Mouse (Mus musculus): ENCODE results near the gene Rtp1. TPM values are rescaled to one million over a fixed set of nuclear protein-coding genes. Genes with fewer than 3 reads are reported as not detected.

The Rtp1 gene
- polyA plus RNA-seq (2014; fragmentation: Nextera tagmentation; extraction: Ambion mirVana) = not detected in 2 replicates

DNA sequence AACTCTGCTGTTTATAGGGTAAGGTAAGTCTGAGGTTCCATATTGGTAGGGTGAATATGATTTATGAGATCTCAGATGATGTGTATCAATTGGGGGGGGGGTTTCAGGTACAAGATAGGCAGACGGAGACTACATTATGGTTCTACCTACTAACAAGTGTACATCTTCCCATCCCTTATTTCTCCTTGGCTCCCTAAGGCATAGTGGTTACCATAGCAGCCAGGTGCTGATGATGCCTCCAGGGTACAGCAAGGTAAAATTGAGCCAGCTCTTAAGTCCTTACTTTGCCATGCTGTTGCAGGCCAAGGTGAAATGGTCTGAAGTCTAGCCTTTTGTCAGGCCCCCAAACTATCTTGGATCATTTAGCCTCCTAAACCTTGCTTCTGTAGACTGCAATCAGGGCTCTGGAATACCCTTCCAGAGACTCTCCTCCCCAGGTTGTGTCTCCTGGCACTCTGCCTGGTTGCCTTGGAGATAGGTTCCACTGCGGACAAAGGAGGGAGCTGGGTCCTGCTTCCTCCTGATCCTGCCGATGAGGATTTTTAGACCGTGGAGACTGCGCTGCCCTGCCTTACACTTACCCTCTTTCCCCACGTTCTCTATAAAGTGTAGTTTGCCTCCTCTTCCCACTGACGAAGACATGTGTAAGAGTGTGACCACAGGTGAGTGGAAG lies at the start of gene Rtp1:
Gene Rtp1, plus strand, starts transcription at position 487 of the 673 bp plus-strand sequence.
- no peaks in the 10 kb centered on the region for H3K36me3 ChIP-seq (ENCODE audit: control insufficient read depth, insufficient read depth, low read length)
- 73% methylated on average over 7 of the region's 7 CpGs for WGBS (ENCODE audit: insufficient replicate concordance)
- no peak for ATAC-seq (replicated peaks; ENCODE audit: insufficient number of reproducible peaks, low FRiP score, low TSS enrichment)
- no peak within 1 kb of the TSS for H3K4me2 ChIP-seq
- H3K4me1 ChIP-seq (ENCODE audit: control insufficient read depth, insufficient read depth, low read length) = no peaks in the 10 kb centered on the region
- H3K9me3 ChIP-seq (replicated peaks; ENCODE audit: control insufficient read depth, low read length) = no peaks in the 10 kb centered on the region
- H3K9ac ChIP-seq (ENCODE audit: low read depth, low read length) = no peak within 1 kb of the TSS
- no peak within 1 kb of the TSS for H3K27ac ChIP-seq (ENCODE audit: low read depth, low read length)
- no peaks in the 10 kb centered on the region for H3K27me3 ChIP-seq (ENCODE audit: control insufficient read depth, insufficient read depth, low read length)
- H3K4me3 ChIP-seq (ENCODE audit: low read depth, low read length) = no peak within 1 kb of the TSS

DNA sequence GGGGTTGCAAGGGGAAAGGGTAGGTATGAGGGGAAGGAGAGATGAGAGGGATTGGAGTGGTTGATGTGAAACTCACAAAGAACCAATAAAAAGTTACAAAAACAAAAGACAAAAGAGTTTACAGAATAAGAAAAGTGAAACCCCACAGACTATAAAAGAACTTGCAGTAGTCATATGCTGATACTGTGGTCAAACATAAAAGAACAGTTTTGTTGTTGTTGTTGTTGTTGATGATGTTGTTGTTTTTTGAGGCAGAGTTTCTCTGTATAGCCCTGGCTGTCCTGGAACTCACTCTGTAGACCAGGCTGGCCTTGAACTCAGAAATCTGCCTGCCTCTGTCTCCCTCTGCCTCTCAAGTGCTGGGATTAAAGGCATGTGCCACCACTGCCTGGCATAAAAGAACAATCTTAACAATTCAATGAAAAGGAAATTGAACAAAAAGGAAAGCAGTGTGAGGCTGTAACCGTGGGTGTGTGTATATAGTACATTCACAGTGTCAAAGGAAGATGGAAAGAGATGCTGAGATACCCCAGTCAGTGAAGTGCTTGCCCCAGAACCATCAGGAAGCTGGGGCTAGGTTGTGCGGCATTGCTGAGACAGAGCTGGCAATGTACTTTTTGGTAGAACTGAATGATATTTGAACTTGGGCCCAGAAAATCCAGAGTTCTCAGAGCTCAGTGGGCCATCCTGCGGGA lies 49.2 kb upstream of the Rtp1 start:
- Histone ChIP-seq H3K9ac (ENCODE audit: low read depth, low read length) (no peak overlapping the region), H3K4me3 (ENCODE audit: low read depth, low read length) (no peak overlapping the region), H3K27me3 (ENCODE audit: control insufficient read depth, insufficient read depth, low read length) (no peaks in the 10 kb centered on the region), H3K27ac (ENCODE audit: low read depth, low read length) (no peak overlapping the region), H3K9me3 (replicated peaks; ENCODE audit: control insufficient read depth, low read length) (no peaks in the 10 kb centered on the region), H3K4me1 (ENCODE audit: control insufficient read depth, insufficient read depth, low read length) (no peaks in the 10 kb centered on the region), H3K36me3 (ENCODE audit: control insufficient read depth, insufficient read depth, low read length) (no peaks in the 10 kb centered on the region), H3K4me2 (no peak overlapping the region)
- no peak for ATAC-seq (replicated peaks; ENCODE audit: insufficient number of reproducible peaks, low FRiP score, low TSS enrichment)
- 78% methylated on average over 3 of the region's 3 CpGs for WGBS (ENCODE audit: insufficient replicate concordance)

DNA sequence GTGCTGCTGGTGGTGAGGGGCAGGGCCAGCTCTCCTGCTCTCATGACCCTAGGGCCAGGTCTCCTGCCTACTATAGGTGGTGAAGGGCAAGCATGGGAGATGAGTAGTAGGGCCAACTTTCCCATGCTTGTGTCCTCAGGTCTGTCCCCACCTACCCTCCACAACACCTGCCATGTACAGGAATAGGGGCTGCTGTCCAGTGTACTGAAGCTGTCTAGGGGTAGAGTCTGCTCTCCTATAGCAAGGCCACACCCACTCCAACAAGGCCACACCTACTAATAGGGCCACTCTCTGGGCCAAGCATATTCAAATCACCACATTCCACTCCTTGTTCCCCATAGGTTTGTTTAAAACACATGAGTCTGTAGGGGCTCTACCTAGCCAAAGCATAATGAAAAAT lies 44.6 kb upstream of the Rtp1 start:
- no peak for ATAC-seq (replicated peaks; ENCODE audit: insufficient number of reproducible peaks, low FRiP score, low TSS enrichment)
- Histone ChIP-seq H3K4me3 (ENCODE audit: low read depth, low read length) (no peak overlapping the region), H3K4me1 (ENCODE audit: control insufficient read depth, insufficient read depth, low read length) (no peaks in the 10 kb centered on the region), H3K9ac (ENCODE audit: low read depth, low read length) (no peak overlapping the region), H3K4me2 (no peak overlapping the region), H3K9me3 (replicated peaks; ENCODE audit: control insufficient read depth, low read length) (no peaks in the 10 kb centered on the region), H3K27me3 (ENCODE audit: control insufficient read depth, insufficient read depth, low read length) (no peaks in the 10 kb centered on the region), H3K36me3 (ENCODE audit: control insufficient read depth, insufficient read depth, low read length) (no peaks in the 10 kb centered on the region), H3K27ac (ENCODE audit: low read depth, low read length) (no peak overlapping the region)

DNA sequence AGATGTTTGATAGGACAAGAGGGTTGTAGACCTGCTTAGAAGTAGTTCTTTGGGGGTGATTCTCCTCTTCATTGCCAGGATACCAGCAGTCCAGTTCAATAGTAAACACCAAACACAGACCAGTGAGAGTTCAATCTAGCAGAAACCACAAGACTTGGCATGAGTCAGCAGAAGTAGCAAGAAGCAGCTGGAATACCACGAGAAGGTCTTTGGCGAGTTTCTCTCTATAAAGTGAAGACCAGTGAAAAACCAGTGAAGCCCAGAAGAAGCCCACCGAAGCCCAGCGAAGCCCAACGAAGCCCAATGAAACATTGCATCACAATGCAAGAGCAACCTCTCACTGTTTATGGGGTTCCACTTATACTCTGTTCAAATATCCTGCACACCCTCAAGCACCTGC lies 31.0 kb upstream of the Rtp1 start:
- H3K4me1 ChIP-seq (ENCODE audit: control insufficient read depth, insufficient read depth, low read length) = peaks cover 5% of the 10 kb centered on the region
- no peak overlapping the region for H3K4me2 ChIP-seq
- ATAC-seq (replicated peaks; ENCODE audit: insufficient number of reproducible peaks, low FRiP score, low TSS enrichment) = no peak
- no peak overlapping the region for H3K27ac ChIP-seq (ENCODE audit: low read depth, low read length)
- H3K36me3 ChIP-seq (ENCODE audit: control insufficient read depth, insufficient read depth, low read length) = no peaks in the 10 kb centered on the region
- no peak overlapping the region for H3K9ac ChIP-seq (ENCODE audit: low read depth, low read length)
- 83% methylated on average over 5 of the region's 5 CpGs for WGBS (ENCODE audit: insufficient replicate concordance)
- H3K27me3 ChIP-seq (ENCODE audit: control insufficient read depth, insufficient read depth, low read length) = no peaks in the 10 kb centered on the region
- no peaks in the 10 kb centered on the region for H3K9me3 ChIP-seq (replicated peaks; ENCODE audit: control insufficient read depth, low read length)
- H3K4me3 ChIP-seq (ENCODE audit: low read depth, low read length) = no peak overlapping the region

DNA sequence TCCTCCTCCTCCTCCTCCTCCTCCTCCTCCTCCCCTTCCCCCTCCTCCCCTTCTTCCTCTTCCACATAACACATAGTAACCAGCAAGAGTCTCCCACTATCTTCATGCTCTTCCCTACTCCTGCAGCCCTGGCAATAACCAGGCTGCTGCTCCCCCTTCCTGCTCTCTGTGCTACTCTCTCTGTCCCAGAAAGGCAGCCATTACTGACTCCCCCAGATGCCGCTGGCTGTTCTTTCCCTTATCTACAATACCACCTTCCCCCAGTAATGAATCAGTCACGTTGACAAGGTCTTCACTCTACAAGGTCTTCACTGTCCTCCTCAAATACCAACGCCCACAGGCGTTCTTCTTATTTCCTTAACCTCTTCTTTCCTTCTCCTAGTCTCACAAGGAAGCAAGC lies 27.5 kb upstream of the Rtp1 start:
- no peak overlapping the region for H3K27ac ChIP-seq (ENCODE audit: low read depth, low read length)
- ATAC-seq (replicated peaks; ENCODE audit: insufficient number of reproducible peaks, low FRiP score, low TSS enrichment) = no peak; the same call in 1 of the 2 replicates

DNA sequence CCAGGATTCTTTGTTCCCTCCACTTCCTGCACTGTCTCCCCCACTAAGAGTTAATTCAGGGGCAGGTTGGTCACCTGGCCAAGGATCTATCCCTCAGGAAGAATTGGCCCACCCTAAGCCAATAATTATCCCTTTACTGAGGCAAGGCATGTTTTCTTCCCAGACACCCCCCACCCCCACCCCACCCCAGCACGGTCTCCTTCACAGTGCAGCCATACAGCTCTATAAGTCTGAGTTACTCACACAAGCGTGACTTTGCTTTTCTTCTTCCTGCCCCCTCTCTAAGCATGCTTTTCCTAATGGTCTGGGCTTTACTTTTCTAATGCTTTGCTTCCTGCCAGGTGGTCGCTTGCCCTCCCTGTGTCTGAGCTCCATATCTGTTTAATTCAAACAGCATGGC lies 27.0 kb upstream of the Rtp1 start:
- Histone ChIP-seq H3K4me1 (ENCODE audit: control insufficient read depth, insufficient read depth, low read length) (peaks cover 8% of the 10 kb centered on the region), H3K27me3 (ENCODE audit: control insufficient read depth, insufficient read depth, low read length) (no peaks in the 10 kb centered on the region), H3K27ac (ENCODE audit: low read depth, low read length) (no peak overlapping the region), H3K9me3 (replicated peaks; ENCODE audit: control insufficient read depth, low read length) (no peaks in the 10 kb centered on the region), H3K36me3 (ENCODE audit: control insufficient read depth, insufficient read depth, low read length) (no peaks in the 10 kb centered on the region), H3K4me3 (ENCODE audit: low read depth, low read length) (no peak overlapping the region), H3K4me2 (no peak overlapping the region), H3K9ac (ENCODE audit: low read depth, low read length) (no peak overlapping the region)
- 54% methylated on average over 3 of the region's 3 CpGs for WGBS (ENCODE audit: insufficient replicate concordance)
- no peak for ATAC-seq (replicated peaks; ENCODE audit: insufficient number of reproducible peaks, low FRiP score, low TSS enrichment)

More for the DNA sequence above, 27.5 kb upstream of the Rtp1 start:
- H3K27me3 ChIP-seq (ENCODE audit: control insufficient read depth, insufficient read depth, low read length) = no peaks in the 10 kb centered on the region
- 16% methylated on average over 4 of the region's 4 CpGs for WGBS (ENCODE audit: insufficient replicate concordance)
- H3K9me3 ChIP-seq (replicated peaks; ENCODE audit: control insufficient read depth, low read length) = no peaks in the 10 kb centered on the region
- no peak overlapping the region for H3K4me2 ChIP-seq
- peaks cover 8% of the 10 kb centered on the region for H3K4me1 ChIP-seq (ENCODE audit: control insufficient read depth, insufficient read depth, low read length)
- H3K9ac ChIP-seq (ENCODE audit: low read depth, low read length) = no peak overlapping the region
- H3K4me3 ChIP-seq (ENCODE audit: low read depth, low read length) = no peak overlapping the region
- no peaks in the 10 kb centered on the region for H3K36me3 ChIP-seq (ENCODE audit: control insufficient read depth, insufficient read depth, low read length)

DNA sequence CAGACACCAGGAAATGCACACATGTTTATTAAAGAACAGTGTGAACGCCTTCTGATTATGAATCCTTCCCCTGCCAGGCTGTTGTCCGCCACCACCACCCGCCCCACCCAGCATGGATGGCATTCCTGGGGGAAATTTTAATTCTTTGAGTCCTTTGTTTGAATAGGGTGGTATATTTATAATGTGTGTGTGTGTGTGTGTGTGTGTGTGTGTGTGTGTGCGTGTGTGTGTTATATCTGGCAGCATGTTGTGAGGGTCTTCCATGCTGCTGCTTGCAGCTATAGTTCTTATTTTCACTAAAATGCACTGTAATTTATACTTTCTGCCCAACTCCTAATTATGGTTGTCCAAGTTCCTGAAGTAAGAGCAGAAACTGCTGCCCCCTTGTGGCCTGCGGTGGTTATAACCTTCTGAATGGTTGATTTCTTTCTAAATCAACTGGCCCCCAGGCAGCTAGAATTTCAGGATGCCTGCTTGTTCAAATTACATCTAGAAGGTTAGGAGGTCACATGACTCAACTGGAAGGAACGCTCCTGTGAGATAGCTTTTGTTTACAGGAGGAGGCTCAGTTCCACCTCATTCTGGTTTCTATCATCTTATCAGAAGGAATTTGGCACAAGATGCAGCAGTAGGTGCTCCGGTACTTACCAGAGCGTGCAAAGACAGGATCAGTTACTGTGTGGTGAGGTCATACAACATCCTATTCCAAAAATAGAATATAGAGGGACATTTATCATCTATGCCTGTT lies 25.8 kb upstream of the Rtp1 start:
- H3K9ac ChIP-seq (ENCODE audit: low read depth, low read length) = no peak overlapping the region
- no peaks in the 10 kb centered on the region for H3K9me3 ChIP-seq (replicated peaks; ENCODE audit: control insufficient read depth, low read length)
- peaks cover 8% of the 10 kb centered on the region for H3K4me1 ChIP-seq (ENCODE audit: control insufficient read depth, insufficient read depth, low read length)
- no peak overlapping the region for H3K27ac ChIP-seq (ENCODE audit: low read depth, low read length)
- H3K36me3 ChIP-seq (ENCODE audit: control insufficient read depth, insufficient read depth, low read length) = no peaks in the 10 kb centered on the region
- no peak overlapping the region for H3K4me2 ChIP-seq
- H3K4me3 ChIP-seq (ENCODE audit: low read depth, low read length) = no peak overlapping the region
- no peak for ATAC-seq (replicated peaks; ENCODE audit: insufficient number of reproducible peaks, low FRiP score, low TSS enrichment)
- no peaks in the 10 kb centered on the region for H3K27me3 ChIP-seq (ENCODE audit: control insufficient read depth, insufficient read depth, low read length)
- 36% methylated on average over 8 of the region's 8 CpGs for WGBS (ENCODE audit: insufficient replicate concordance)

DNA sequence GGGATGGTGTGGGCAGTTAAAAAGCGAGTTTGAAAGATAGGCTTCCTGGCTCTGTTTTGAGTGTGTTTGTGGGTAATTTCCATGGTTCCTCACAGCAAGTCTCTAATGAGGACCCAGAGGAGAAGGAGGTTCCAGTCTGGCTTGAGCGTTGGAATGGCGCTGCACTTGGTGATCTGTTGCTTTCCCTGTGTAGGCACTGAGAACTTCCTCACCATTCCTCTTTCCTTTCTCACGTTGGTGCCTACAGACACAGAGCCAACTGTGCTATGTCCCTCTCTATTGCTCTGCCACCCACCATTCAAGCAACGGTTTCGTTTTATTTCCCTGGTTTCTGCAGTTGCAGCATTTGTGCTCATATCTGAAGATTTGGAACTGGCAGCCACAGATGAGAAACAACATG lies 16.0 kb upstream of the Rtp1 start:
- WGBS (ENCODE audit: insufficient replicate concordance) = 79% methylated on average over 6 of the region's 6 CpGs
- peaks cover 6% of the 10 kb centered on the region; the same call in 1 of the 2 replicates for H3K4me1 ChIP-seq (ENCODE audit: control insufficient read depth, insufficient read depth, low read length)
- no peak overlapping the region for H3K27ac ChIP-seq (ENCODE audit: low read depth, low read length)
- no peaks in the 10 kb centered on the region for H3K36me3 ChIP-seq (ENCODE audit: control insufficient read depth, insufficient read depth, low read length)
- no peaks in the 10 kb centered on the region for H3K27me3 ChIP-seq (ENCODE audit: control insufficient read depth, insufficient read depth, low read length)
- no peak overlapping the region for H3K9ac ChIP-seq (ENCODE audit: low read depth, low read length)
- no peak overlapping the region for H3K4me3 ChIP-seq (ENCODE audit: low read depth, low read length)
- ATAC-seq (replicated peaks; ENCODE audit: insufficient number of reproducible peaks, low FRiP score, low TSS enrichment) = no peak
- H3K4me2 ChIP-seq = no peak overlapping the region
- H3K9me3 ChIP-seq (replicated peaks; ENCODE audit: control insufficient read depth, low read length) = no peaks in the 10 kb centered on the region
